Mouse (Mus musculus) stomach, embryonic 15.5 days (tissue): Measurements from ENCODE around the gene Gm21789. TPM values are rescaled to one million over a fixed set of nuclear protein-coding genes. Genes with fewer than 3 reads are reported as not detected.
"Not testable (repeated sequence)": the region's sequence is repeated elsewhere in the genome, so short reads cannot be mapped to it uniquely, and the experiment has no call there.

ENCODE experiments used
- ATAC-seq: fragments of 200-750 bp; cut with Nextera tagmentation; 2 replicates; pipeline ENCODE4 v1.8.0; 2017; ENCODE audit warnings: low read depth, moderate number of reproducible peaks, moderate TSS enrichment; ENCODE audit not compliant: insufficient read depth, low FRiP score
- H3K27ac ChIP-seq: fragments of 300-500 bp; sonication (generic); 2 replicates; pipeline ENCODE4 v1.5.1; 2015; ENCODE audit warnings: mild to moderate bottlenecking, inconsistent platforms
- H3K27me3 ChIP-seq: fragments of 300-500 bp; sonication (generic); replicated peaks from 2 replicates; pipeline ENCODE4 v1.6.1; 2015; ENCODE audit warnings: inconsistent platforms
- H3K36me3 ChIP-seq: fragments of 300-500 bp; sonication (generic); 2 replicates; pipeline ENCODE4 v1.6.1; 2015; ENCODE audit warnings: inconsistent platforms
- H3K4me1 ChIP-seq: fragments of 300-500 bp; sonication (generic); 2 replicates; pipeline ENCODE4 v1.6.1; 2015; ENCODE audit warnings: inconsistent platforms
- H3K4me2 ChIP-seq: fragments of 300-500 bp; sonication (generic); 2 replicates; pipeline ENCODE4 v1.6.1; 2015; ENCODE audit warnings: mild to moderate bottlenecking, inconsistent platforms
- H3K4me3 ChIP-seq: fragments of 300-500 bp; sonication (generic); replicated peaks from 2 replicates; pipeline ENCODE4 v1.5.1; 2015; ENCODE audit warnings: inconsistent platforms
- H3K9ac ChIP-seq: fragments of 300-500 bp; sonication (generic); 2 replicates; pipeline ENCODE4 v1.6.1; 2015; ENCODE audit warnings: inconsistent platforms
- H3K9me3 ChIP-seq: fragments of 300-500 bp; sonication (generic); 2 replicates; pipeline ENCODE4 v1.6.1; 2016; ENCODE audit warnings: inconsistent platforms
- WGBS: fragments of 180-500 bp; shearing (Covaris S2); methylation state at CpG from one replicate; pipeline ENCODE4 v1.1.7; 2015; 5-methylcytosine and 5-hydroxymethylcytosine counted together
- polyA plus RNA-seq: library from polyadenylated mRNA; unstranded; fragments of >200 nt; fragmentation: Nextera tagmentation; extraction: Ambion mirVana; gene quantifications from 2 replicates; pipeline ENCODE4 v1.2.1, GENCODE M21; 2015

Gene Gm21789
- not detected in 2 replicates for polyA plus RNA-seq

GRCm38 (mm10) chrX:32941468-32941867 is at the start of gene Gm21789:
Gm21789 (plus strand) TSS chrX:32941768.
- H3K9ac ChIP-seq, H3K36me3 ChIP-seq, H3K4me2 ChIP-seq, ATAC-seq, H3K27ac ChIP-seq, H3K9me3 ChIP-seq, H3K27me3 ChIP-seq, H3K4me3 ChIP-seq, H3K4me1 ChIP-seq: not testable (repeated sequence)
- no CpG with 5 or more reads among the region's 1 CpGs for WGBS

- WGBS: no CpG with 5 or more reads among the region's 4 CpGs
- H3K4me2 ChIP-seq, H3K27ac ChIP-seq, H3K9me3 ChIP-seq, H3K27me3 ChIP-seq, H3K36me3 ChIP-seq, ATAC-seq, H3K4me1 ChIP-seq, H3K4me3 ChIP-seq, H3K9ac ChIP-seq: not testable (repeated sequence)
Measured at GRCm38 (mm10) chrX:32894325-32894724, 47.2 kb upstream of the Gm21789 start, which contains the start of gene Btbd35f30. Btbd35f30 (plus strand) TSS chrX:32894625.

GRCm38 (mm10) chrX:32973597-32973996 is 32.0 kb downstream of the Gm21789 start, which contains the start of gene Btbd35f5:
Btbd35f5 (plus strand) TSS chrX:32973897.
- not testable (repeated sequence) for ATAC-seq, H3K36me3 ChIP-seq, H3K27ac ChIP-seq, H3K4me3 ChIP-seq, H3K4me2 ChIP-seq, H3K27me3 ChIP-seq, H3K9ac ChIP-seq, H3K4me1 ChIP-seq, H3K9me3 ChIP-seq
- no CpG with 5 or more reads among the region's 3 CpGs for WGBS

Other genes with a start within 250 kb of the Gm21789 start
- not detected in 2 replicates for gene Btbd35f21, start 215.7 kb upstream of the Gm21789 start, polyA plus RNA-seq
- not detected in 2 replicates for gene Btbd35f30, start 47.1 kb upstream of the Gm21789 start, polyA plus RNA-seq
- gene Btbd35f5, start 32.1 kb downstream of the Gm21789 start, polyA plus RNA-seq: not detected in 2 replicates